8 mouse cellular contexts compared by ENCODE assay signal in the genomic region with DNA sequence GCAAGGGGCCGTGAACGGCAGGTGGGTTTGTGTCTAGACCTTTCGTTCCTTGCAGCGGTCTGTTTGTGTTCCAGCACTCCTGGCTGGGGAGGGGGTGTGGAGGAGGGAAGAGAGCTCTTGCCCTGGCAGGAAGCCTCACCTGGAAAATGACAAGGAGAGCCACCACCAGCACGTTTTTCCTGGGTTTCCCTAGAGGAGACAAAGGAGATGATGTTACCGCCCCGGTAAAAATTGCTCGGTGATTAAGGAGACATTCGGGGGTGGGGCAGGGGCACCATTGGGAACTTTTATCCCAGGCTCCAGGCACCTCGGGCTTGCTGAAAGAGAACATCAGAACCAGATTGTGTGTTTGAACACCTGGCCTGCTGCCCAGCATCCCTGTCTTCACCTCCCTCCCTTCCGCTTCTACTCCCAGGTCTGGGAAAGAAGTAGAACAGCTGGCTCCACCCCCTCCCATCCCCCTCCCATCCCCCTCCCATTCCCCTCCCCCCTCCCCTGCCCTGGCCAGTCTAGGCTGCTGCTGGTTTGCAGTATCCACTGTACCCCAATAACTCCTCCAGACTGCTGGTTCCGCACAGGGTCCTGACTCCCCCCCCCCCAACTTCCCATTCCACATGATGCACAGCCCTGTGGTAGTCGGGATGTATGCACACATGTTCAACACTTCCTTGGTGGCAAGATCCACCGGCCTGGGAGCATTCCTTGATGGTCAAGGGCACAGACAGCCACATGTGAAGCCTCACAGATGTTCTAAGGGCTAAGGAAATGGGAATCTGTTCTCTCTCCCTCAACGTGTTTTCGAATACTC. TPM values are rescaled to one million over a fixed set of nuclear protein-coding genes. Genes with fewer than 3 reads are reported as not detected.
A peak's percentile ranks its signal among the peaks of the same experiment; 100 is the strongest.
DNase-seq lines count a peak whose midpoint lies in the region; ATAC-seq and TF ChIP-seq lines count a peak whose summit lies in the region.

No protein-coding gene starts in this region.

- TF ChIP-seq CTCF in CH12.LX (conservative IDR thresholded peaks at IDR 0.05 in 1 of 2, IDR thresholded peaks at IDR 0.05 in 1 of 2; ENCODE audit: low read depth in 2 of 2, low read length in 2 of 2): no peak

- H3K27ac ChIP-seq in heart, embryonic 13.5 days (replicated peaks): peak overlapping the region; percentile 88
- H3K27ac ChIP-seq in CH12.LX (ENCODE audit: insufficient read depth, low read depth): peak overlapping the region; percentile 93; the same call in 1 of the 2 replicates
- H3K27ac ChIP-seq in forebrain, embryonic 13.5 days: no peak overlapping the region
- H3K27ac ChIP-seq in limb, embryonic 14.5 days (replicated peaks; ENCODE audit: low read depth, low read length): peak overlapping the region; percentile 96

- dilution Hi-C loops in CH12.LX (cut with MboI; ENCODE audit: extremely low pct_ligation_motif_present, extremely low pct_unique_long_range_greater_than_20kb, low sequenced_read_pairs): no loop called here

- ATAC-seq in heart, embryonic 13.5 days (ENCODE audit: extremely low read depth, insufficient number of reproducible peaks, low FRiP score, low TSS enrichment): no peak
- ATAC-seq in forebrain, embryonic 13.5 days: peak; percentile 34; the same call in 1 of the 2 replicates
- ATAC-seq in limb, embryonic 14.5 days (ENCODE audit: low FRiP score, low read depth): peak; percentile 48

- peaks cover 53% of the 10 kb centered on the region for H3K4me1 ChIP-seq in heart, embryonic 13.5 days
- peaks cover 18 to 72% of the 10 kb centered on the region in 2 experiments for H3K4me1 ChIP-seq in CH12.LX (ENCODE audit: control insufficient read depth in 1 of 2, insufficient read depth in 2 of 2)
- peaks cover 29% of the 10 kb centered on the region for H3K4me1 ChIP-seq in forebrain, embryonic 13.5 days
- peaks cover 47% of the 10 kb centered on the region for H3K4me1 ChIP-seq in limb, embryonic 14.5 days (ENCODE audit: control insufficient read depth, insufficient read depth, low read length)

- peak overlapping the region; percentile 48 for H3K4me2 ChIP-seq in heart, embryonic 13.5 days
- peak overlapping the region; percentile 93; the same call in 1 of the 2 replicates for H3K4me2 ChIP-seq in CH12.LX (ENCODE audit: insufficient read depth, low read depth, poor library complexity, severe bottlenecking)
- H3K4me2 ChIP-seq in forebrain, embryonic 13.5 days: peak overlapping the region; percentile 34
- H3K4me2 ChIP-seq in limb, embryonic 14.5 days (replicated peaks; ENCODE audit: low read depth, low read length, severe bottlenecking): peak overlapping the region; percentile 37

- no peak for TF ChIP-seq POLR2A in CH12.LX (IDR thresholded peaks at IDR 0.05; ENCODE audit: low read depth, low read length)
- no peak for TF ChIP-seq POLR2A in limb, embryonic 14.5 days (IDR thresholded peaks at IDR 0.05; ENCODE audit: borderline replicate concordance, extremely low read depth, insufficient read depth, insufficient read length)

- no peak overlapping the region; the same call in 1 of the 2 replicates for H3K4me3 ChIP-seq in heart, embryonic 13.5 days
- peak overlapping the region in 2 of 3 experiments; percentile 56 to 62 for H3K4me3 ChIP-seq in CH12.LX (replicated peaks in 1 of 3; ENCODE audit: low read depth in 2 of 3, low read length in 2 of 3, poor library complexity in 1 of 3)
- no peak overlapping the region for H3K4me3 ChIP-seq in forebrain, embryonic 13.5 days
- H3K4me3 ChIP-seq in limb, embryonic 14.5 days (replicated peaks; ENCODE audit: low read length): no peak overlapping the region; the same call in 1 of the 2 replicates

- no peak for TF ChIP-seq RAD21 in CH12.LX (IDR thresholded peaks at IDR 0.05; ENCODE audit: low read depth, low read length)

- peaks cover 24% of the 10 kb centered on the region for H3K27me3 ChIP-seq in heart, embryonic 13.5 days (replicated peaks)
- H3K27me3 ChIP-seq in CH12.LX (replicated peaks): no peaks in the 10 kb centered on the region
- no peaks in the 10 kb centered on the region for H3K27me3 ChIP-seq in forebrain, embryonic 13.5 days
- H3K27me3 ChIP-seq in limb, embryonic 14.5 days (ENCODE audit: control insufficient read depth, insufficient read depth, low read length): no peaks in the 10 kb centered on the region

- in situ Hi-C loops in CH12.LX (cut with MboI; ENCODE audit: low pct_ligation_motif_present, low pct_unique_long_range_greater_than_20kb, low sequenced_read_pairs): no loop called here

- H3K9ac ChIP-seq in heart, embryonic 13.5 days: peak overlapping the region; percentile 60
- H3K9ac ChIP-seq in CH12.LX (ENCODE audit: insufficient read depth, low read depth): peak overlapping the region; percentile 80; the same call in 1 of the 2 replicates
- H3K9ac ChIP-seq in forebrain, embryonic 13.5 days: peak overlapping the region; percentile 30; the same call in 1 of the 2 replicates
- peak overlapping the region; percentile 21; the same call in 1 of the 2 replicates for H3K9ac ChIP-seq in limb, embryonic 14.5 days (ENCODE audit: low read depth, low read length, severe bottlenecking)

- no peak for DNase-seq in heart, adult 8-10 months (ENCODE audit: low spot score)
- DNase-seq in CH12.LX (ENCODE audit: extremely low read depth): no peak
- DNase-seq in limb, embryonic 14.5 days (ENCODE audit: low spot score): peak; percentile 92
- no peak for DNase-seq in adrenal gland, adult 2 months
- no peak for DNase-seq in T-cell, adult 2 months (ENCODE audit: low spot score)
- DNase-seq in gastrocnemius, postnatal 4 days (ENCODE audit: low spot score in 2 of 2): no peak

- TF ChIP-seq EP300 in CH12.LX (IDR thresholded peaks at IDR 0.05; ENCODE audit: low read length): no peak

- no peaks in the 10 kb centered on the region for H3K9me3 ChIP-seq in heart, embryonic 13.5 days
- H3K9me3 ChIP-seq in CH12.LX (replicated peaks; ENCODE audit: low read length): no peaks in the 10 kb centered on the region
- H3K9me3 ChIP-seq in forebrain, embryonic 13.5 days (replicated peaks): no peaks in the 10 kb centered on the region
- H3K9me3 ChIP-seq in limb, embryonic 14.5 days (ENCODE audit: control insufficient read depth, low read length): no peaks in the 10 kb centered on the region

- peaks cover 61% of the 10 kb centered on the region for H3K79me2 ChIP-seq in CH12.LX (replicated peaks; ENCODE audit: control insufficient read depth, extremely low read depth, insufficient read depth, poor library complexity, severe bottlenecking)

- no peaks in the 10 kb centered on the region for H3K36me3 ChIP-seq in heart, embryonic 13.5 days
- peaks cover 56 to 95% of the 10 kb centered on the region in 2 experiments for H3K36me3 ChIP-seq in CH12.LX (replicated peaks in 1 of 2; ENCODE audit: control insufficient read depth in 1 of 2, insufficient read depth in 1 of 2, low read length in 1 of 2)
- H3K36me3 ChIP-seq in forebrain, embryonic 13.5 days (ENCODE audit: poor library complexity, severe bottlenecking): no peaks in the 10 kb centered on the region
- H3K36me3 ChIP-seq in limb, embryonic 14.5 days (ENCODE audit: control insufficient read depth, insufficient read depth, low read length): no peaks in the 10 kb centered on the region

- 14% methylated on average over 16 of the region's 16 CpGs for WGBS in heart, embryonic 13.5 days
- WGBS in forebrain, embryonic 13.5 days: 19% methylated on average over 16 of the region's 16 CpGs
- 3% methylated on average over 16 of the region's 16 CpGs for WGBS in limb, embryonic 14.5 days

TF ChIP-seq in CH12.LX, 34 proteins besides CTCF, POLR2A, EP300 and RAD21 (continues in another document):
- TF ChIP-seq JUN (IDR thresholded peaks at IDR 0.05; ENCODE audit: insufficient read depth, low read depth, low read length) (no peak), HCFC1 (IDR thresholded peaks at IDR 0.05; ENCODE audit: low read depth, low read length) (no peak), RCOR1 (conservative IDR thresholded peaks at IDR 0.05; ENCODE audit: low read depth, low read length) (no peak), ZKSCAN1 (IDR thresholded peaks at IDR 0.05; ENCODE audit: borderline replicate concordance, low read depth, low read length) (no peak), ZNF384 (IDR thresholded peaks at IDR 0.05; ENCODE audit: low read depth, low read length) (no peak), CHD1 (IDR thresholded peaks at IDR 0.05; ENCODE audit: low read depth, low read length) (no peak), SMC3 (IDR thresholded peaks at IDR 0.05; ENCODE audit: low read depth, low read length) (no peak), USF1 (IDR thresholded peaks at IDR 0.05; ENCODE audit: low read depth, low read length) (no peak), ETS1 (conservative IDR thresholded peaks at IDR 0.05; ENCODE audit: low read depth, low read length) (no peak), ELF1 (IDR thresholded peaks at IDR 0.05; ENCODE audit: low read depth, low read length) (no peak), TBP (conservative IDR thresholded peaks at IDR 0.05; ENCODE audit: low read depth, low read length) (no peak)

RNA-seq across cellular contexts. Expression of gene Ccr7, which starts 5.8 kb away (rescaled TPM):
- polyA plus RNA-seq in heart, embryonic 13.5 days (2015; fragmentation: Nextera tagmentation; extraction: Ambion mirVana): 0.14 and 0.23 TPM in 2 replicates
- under 1 TPM in 3 of 4 experiments, not detected in 1; 0.14 to 0.57 (median 0.25) TPM for total RNA-seq in heart, adult 8-10 months (2022)
- 170 and 241 TPM in 2 replicates for total RNA-seq in CH12.LX (2012; rRNA removed)
- total RNA-seq in CH12.LX (2014; rRNA removed): 178 and 203 TPM in 2 replicates
- 306 and 316 TPM in 2 replicates for polyA plus RNA-seq in CH12.LX (2012; ENCODE audit: insufficient read length, low read depth)
- 0.14 TPM in 1 of 2 replicates, not detected in the other for polyA plus RNA-seq in forebrain, embryonic 13.5 days (2015; fragmentation: Nextera tagmentation; extraction: Ambion mirVana)
- 0.65 and 0.99 TPM in 2 replicates for polyA plus RNA-seq in limb, embryonic 14.5 days (2012; rRNA removed)
- 0.84 and 0.94 TPM in 2 replicates for polyA plus RNA-seq in limb, embryonic 14.5 days (2014; fragmentation: Nextera tagmentation; extraction: Ambion mirVana)
- under 1 TPM in 1 of 2 experiments, not detected in 1; 0.14 TPM for total RNA-seq in adrenal gland, adult 2 months (2021)
- 0.50 and 0.86 TPM in 2 replicates for polyA plus RNA-seq in adrenal gland, adult 2 months (2012; rRNA removed)
- total RNA-seq in gastrocnemius, postnatal 4 days (2021): under 1 TPM; 0.12 to 0.18 TPM

RNA-seq across cellular contexts. Expression of gene Tns4, which starts 60.0 kb away (rescaled TPM):
- polyA plus RNA-seq in heart, embryonic 13.5 days (2015; fragmentation: Nextera tagmentation; extraction: Ambion mirVana): 0.15 and 0.21 TPM in 2 replicates
- under 1 TPM; 0.06 to 0.43 (median 0.16) TPM for total RNA-seq in heart, adult 8-10 months (2022)
- 0.04 and 0.13 TPM in 2 replicates for total RNA-seq in CH12.LX (2012; rRNA removed)
- total RNA-seq in CH12.LX (2014; rRNA removed): not detected in 2 replicates
- polyA plus RNA-seq in CH12.LX (2012; ENCODE audit: insufficient read length, low read depth): 0.11 TPM in 1 of 2 replicates, not detected in the other
- not detected in 2 replicates for polyA plus RNA-seq in forebrain, embryonic 13.5 days (2015; fragmentation: Nextera tagmentation; extraction: Ambion mirVana)
- polyA plus RNA-seq in limb, embryonic 14.5 days (2012; rRNA removed): 1.6 and 1.7 TPM in 2 replicates
- 1.5 and 2.5 TPM in 2 replicates for polyA plus RNA-seq in limb, embryonic 14.5 days (2014; fragmentation: Nextera tagmentation; extraction: Ambion mirVana)
- total RNA-seq in adrenal gland, adult 2 months (2021): under 1 TPM; 0.31 to 0.58 TPM
- 0.45 and 1.5 TPM in 2 replicates for polyA plus RNA-seq in adrenal gland, adult 2 months (2012; rRNA removed)
- total RNA-seq in gastrocnemius, postnatal 4 days (2021): under 1 TPM in 1 of 2 experiments, not detected in 1; 0.13 TPM

Comparison
In these comparisons a context has a peak if more than half of its experiments do, and no peak if none do; other contexts are left out.
1. H3K4me2 ChIP-seq: peak in every context shown above with its lines; median percentile 93 in CH12.LX; 48 in heart, embryonic 13.5 days; 37 in limb, embryonic 14.5 days; 34 in forebrain, embryonic 13.5 days.
2. H3K4me3 ChIP-seq: peak in CH12.LX (2 of 3); none in heart, embryonic 13.5 days (single experiment), forebrain, embryonic 13.5 days (single experiment) and limb, embryonic 14.5 days (single experiment).
3. H3K9ac ChIP-seq: peak in every context shown above with its lines; median percentile 80 in CH12.LX; 60 in heart, embryonic 13.5 days; 30 in forebrain, embryonic 13.5 days; 21 in limb, embryonic 14.5 days.
4. RNA of gene Ccr7, which starts 5.8 kb away (polyA plus RNA-seq): 306 to 316 TPM in CH12.LX; 0.65 to 0.99 TPM in limb, embryonic 14.5 days, 0.50 to 0.86 TPM in adrenal gland, adult 2 months, 0.14 to 0.23 TPM in heart, embryonic 13.5 days and 0.14 TPM in forebrain, embryonic 13.5 days; every median in the first group is over 100 times any median in the second.